Mouse (Mus musculus) urinary bladder, postnatal 4 days (tissue): ENCODE results near the gene Msi1.

ENCODE experiments used
- DNase-seq, 2 experiments: peaks; one replicate each; pipeline ENCODE4 v3.0.0; 2021 to 2022; ENCODE audit warnings: low spot score in 2 of 2

The Msi1 gene

DNA sequence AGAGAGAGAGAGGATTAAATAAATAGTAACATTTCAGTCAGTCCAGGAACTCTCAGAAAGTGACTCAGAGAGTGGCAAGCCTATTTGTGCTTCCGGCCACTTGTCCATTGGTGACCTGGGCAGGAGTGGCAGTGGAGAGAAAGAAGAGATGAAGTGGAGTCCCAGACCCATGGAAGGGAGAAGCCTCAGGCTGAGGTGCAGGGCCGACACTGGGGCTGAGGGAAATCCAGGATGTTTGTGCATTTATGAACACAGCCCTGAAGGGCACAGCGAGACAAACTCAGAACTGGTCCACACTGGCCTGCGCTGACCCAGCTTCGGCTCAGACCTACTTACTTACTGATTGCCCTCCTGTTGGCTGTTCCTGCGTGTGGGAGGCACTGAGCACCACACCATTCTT lies 40.4 kb downstream of the Msi1 start:
- DNase-seq = no peak

DNA sequence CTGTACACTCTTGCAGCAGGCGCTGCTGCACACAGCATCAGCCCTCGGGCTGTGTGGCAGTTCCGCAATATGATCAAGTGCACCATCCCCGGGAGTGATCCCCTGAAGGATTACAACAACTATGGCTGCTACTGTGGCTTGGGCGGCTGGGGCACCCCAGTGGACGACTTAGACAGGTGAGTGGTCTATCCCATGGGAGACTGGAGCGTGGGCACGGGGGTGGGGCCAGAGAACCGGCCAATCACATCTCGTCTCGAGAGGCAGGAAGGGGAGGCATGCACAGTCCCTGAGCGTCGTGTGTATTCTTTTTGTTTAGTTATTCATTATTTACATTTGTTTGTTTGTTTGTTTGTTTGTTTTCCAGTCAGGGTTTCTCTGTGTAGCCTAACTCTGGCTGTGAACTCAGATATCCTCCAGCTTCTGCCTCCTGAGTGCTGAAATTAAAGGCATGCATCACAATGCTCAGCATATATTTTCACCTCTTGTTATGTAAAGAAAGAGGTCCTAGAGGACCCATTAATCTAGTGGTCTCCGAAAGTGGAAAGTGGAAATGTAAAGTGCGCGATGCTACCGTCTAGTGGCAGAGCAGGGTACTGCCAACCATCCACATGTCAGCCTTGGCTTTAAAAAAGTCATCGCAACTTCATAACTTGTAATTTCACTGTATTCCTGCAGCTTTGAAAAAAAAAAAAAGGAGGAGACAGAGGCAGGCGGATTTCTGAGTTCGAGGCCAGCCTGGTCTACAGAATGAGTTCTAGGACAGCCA lies 41.5 kb downstream of the Msi1 start:
- no peak for DNase-seq

DNA sequence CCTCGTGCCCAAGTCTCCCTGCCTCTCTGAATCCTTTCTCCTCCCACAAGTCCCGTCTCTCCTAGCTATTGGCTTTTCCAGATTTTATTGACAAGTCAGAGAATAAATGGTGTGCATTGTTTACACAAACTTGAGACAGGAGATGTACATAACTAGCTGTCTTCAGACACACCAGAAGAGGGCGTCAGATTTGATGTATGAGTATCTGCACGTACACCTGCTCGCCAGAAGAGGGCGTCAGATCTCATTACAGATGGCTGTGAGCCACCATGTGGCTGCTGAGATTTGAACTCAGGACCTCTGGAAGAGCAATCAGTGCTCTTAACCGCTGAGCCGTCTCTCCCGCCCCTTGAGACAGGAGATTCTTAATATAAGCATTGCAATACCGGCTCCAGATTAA lies 43.8 kb downstream of the Msi1 start:
- no peak for DNase-seq

DNA sequence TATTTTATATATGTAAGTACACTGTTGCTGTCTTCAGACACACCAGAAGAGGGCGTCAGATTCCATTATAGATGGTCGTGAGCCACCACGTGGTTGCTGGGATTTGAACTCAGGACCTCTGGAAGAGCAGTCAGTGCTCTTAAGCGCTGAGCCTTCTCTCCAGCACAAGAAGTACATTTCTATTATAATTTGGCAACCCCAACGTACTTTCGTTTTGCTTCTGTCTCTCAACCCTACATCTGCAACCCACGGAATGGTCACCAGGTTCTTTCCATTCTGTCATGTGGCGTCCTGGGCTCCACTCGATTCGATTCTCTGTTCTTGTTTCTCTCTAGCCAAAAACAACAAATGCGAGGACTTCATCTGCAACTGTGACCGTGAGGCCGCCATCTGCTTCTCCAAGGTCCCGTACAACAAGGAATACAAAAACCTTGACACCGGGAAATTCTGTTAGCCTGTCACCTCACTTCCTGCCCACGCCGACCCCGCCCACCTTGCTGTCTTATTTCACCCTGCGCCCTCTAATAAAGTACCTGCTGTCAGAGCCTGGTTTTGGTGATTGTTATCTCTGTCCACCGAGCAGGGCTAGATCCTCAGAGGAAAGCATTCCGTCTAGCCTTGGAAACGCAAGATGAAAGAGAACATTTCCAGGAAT lies 44.9 kb downstream of the Msi1 start:
- no peak for DNase-seq

DNA sequence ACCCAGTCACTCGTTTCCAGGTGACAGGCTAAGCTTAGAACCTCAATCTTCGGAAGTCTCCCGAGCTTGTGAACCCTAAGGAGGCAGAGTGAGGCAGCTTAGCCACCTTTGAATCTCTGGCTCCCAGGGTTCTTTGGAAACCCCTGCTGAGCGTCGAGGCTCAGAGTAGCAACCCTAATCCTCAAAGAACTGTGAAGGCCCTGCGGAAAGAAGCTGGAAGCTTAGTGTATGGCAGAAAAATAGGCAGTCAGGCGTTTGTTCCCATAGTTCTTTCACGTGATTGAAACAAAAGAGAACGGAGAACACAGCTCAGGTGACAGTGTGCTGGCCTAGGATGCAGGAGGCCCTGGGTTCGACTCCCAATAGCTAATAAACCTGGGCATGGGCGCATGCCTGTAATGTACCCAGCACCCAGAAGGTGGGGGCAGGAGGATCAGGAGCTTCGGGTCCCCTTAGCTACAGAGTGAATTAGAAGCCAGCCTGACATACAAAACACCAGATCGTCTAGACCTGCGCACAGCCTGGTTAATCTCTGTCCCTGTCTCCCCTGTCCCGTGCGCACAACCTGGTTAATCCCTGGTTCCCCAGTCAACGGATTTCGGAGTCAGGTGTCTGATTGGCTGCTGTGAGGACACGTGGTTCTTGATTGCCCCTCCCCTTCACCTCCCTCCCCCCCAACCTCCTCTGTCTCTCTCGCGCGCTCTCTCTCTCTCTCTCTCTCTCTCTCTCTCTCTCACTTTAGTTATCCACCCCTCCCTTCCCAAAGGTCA lies 46.1 kb downstream of the Msi1 start:
- no peak for DNase-seq

DNA sequence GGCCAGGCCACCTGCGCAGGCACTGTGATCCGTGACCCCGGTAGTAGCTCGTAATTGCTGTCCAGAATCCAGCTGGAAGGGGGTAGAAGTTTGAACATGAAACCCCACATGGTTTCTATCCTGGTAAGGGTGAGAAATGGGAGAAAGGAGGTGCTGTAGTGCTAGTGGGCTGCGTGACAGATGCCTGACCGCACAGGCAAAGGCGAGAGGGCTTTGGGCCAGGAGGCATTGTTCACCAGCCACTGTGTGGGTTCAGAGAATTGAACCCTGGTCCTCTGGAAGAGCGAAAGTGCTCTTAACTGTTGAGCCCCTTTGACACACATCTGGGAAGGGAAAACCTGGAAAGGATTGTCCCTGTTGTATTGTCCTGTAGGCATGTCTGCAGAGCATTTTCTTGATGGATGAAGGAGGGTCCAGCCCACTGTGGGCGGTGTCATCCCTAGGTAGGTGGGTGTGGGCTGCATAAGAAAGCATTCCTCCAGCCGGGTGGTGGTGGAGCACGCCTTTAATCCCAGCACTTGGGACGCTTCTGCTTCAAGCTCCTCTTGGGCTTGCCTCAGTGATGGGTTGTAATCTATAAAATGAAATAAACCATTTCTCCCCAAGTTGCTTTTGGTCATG lies 46.8 kb downstream of the Msi1 start:
- DNase-seq = no peak

DNA sequence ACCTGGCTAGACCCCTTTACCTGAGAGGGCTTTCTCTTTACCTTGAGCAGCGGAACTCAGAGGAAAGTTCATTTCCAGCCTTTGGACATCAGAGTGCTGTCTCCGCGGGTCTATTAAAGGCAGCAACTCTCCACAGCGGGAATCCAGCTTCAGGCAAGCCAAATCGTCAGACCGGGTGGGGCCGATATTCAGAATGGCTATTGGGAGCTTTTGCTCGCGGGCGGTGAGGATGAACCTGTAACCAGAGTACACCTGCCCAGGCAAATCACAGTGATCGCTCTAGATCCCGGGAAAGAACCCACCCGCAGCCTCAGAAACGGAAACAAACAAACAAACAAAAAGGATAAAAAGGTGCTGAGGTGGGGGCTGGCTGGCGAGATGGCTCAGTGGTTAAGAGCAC lies 50.2 kb downstream of the Msi1 start:
- DNase-seq = no peak

DNA sequence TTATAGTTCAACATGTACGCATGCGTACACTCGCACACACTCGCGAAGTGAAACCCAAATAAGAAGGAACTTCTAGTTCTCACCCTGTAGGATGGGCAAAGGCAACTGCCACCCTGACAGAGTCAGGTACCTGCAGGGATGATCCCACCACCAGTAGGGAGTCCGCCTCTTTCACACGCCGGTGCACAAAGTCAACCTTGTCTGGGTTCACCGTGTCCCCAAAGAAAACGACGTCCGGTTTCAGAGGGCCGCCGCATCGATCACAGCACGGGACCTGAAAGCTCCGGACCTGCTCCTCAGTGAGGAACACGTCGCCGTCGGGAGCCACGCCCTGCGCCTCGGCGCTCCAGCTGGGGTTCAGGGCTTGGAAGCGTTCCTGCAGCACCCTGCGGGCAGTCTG lies 50.7 kb downstream of the Msi1 start:
- DNase-seq = no peak

DNA sequence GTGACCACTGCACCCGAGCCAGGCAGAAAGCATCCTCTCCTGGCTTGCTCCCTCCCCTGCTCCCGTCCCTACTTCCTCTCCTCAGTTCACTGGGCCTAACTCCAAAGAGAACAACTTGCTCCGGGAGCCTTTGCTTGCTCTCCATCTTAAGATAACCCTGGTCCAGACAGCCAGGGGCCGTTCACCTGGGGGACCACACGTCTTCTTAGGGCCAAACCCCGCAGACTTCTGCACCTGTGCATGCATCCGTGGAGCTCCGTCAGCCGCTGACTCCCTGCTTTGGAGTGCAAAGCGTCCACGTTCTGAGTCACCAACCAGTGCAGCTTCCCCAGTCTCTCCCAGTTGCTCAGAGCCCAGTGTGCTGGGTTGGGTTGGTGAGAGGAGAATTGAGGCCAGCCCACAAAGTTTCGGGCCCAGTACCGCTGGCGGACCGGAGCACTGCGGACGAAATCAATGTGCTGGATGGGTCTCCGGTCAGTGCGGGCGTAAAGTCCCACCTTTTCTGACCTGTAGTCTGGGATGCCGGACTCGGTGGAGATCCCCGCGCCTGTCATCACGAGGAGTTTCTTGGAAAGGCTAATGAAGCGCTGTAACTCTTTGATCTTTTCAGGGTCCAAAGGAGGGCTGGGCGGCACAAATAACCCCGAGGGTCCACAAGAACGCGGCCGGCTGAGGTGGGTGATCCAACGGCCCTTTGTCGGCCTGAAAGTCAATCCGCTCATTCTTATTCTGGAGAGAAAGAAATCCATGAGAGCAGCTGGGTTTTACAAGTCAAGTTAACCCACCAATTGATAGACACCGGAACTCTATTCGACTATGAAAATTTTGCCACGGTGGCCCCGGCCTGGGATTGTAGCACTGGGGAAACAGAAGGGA lies 53.2 kb downstream of the Msi1 start:
- DNase-seq = no peak

DNA sequence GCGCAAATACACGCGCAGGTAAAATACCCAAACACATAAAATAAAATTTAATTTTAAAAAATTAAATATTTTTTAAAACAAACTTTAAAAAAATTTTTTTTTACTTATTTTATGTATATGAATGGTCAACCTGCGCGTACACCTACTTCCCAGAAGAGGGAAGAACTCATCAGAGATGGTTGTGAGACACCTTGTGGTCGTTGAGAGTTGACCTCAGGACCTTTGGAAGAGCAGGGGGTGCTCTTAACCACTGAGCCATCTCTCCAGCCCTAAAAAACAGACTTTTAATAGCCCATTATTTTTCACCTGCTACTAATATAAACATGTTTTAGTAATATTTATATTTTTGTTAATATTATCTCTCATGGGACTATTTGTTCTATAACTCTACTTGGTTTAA lies 54.0 kb downstream of the Msi1 start:
- no peak for DNase-seq

DNA sequence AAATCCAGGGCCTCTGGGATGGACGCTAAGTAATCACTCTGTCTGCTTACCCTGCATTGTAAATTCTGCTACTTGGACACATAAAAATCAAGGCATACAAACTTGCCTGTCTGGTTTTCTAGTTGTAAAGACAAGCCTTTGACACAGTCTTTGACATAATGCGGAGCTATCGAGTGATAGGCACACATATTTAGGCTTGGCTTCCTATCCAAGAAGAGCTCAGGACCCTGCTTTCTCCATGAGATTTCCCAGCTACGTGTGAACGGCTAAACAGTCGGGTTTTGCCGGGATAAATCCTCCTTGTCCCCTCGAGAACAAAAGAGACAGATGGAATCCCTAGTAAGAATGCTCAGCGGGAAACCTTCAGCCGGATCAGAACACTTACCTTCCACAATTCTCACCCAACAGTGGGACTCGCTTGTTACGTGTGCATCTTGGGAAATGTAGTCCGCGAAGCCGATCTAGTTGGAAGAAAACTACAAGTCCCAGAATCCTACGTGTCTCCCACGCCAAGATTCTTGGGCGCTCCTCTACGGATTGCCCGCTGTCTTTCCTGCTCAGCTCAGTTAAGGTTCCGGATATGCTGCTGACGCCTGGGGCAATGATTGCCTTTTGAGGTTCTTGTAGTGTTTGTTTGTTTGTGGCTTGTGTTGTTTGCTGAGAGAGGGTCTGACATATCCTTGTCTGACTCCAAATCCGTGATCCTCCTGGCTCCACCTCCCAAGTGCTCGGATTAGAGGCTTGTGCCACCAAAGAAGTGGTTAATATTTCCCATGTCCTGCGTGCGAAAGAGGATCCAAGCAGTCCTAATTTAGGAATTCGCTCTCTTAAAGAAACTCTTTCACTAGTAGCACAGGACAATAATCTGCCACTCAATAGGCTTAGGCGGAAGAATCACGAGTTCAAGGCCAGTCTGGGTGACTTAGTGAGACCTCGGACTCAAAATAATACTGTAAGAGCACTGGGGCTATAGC lies 54.8 kb downstream of the Msi1 start, which contains the start of gene Sirt4:
TSS of gene Sirt4 (minus strand) at position 779 of the 974 bp plus-strand sequence.
- peak in 1 of 2 experiments; percentile 71 for DNase-seq

DNA sequence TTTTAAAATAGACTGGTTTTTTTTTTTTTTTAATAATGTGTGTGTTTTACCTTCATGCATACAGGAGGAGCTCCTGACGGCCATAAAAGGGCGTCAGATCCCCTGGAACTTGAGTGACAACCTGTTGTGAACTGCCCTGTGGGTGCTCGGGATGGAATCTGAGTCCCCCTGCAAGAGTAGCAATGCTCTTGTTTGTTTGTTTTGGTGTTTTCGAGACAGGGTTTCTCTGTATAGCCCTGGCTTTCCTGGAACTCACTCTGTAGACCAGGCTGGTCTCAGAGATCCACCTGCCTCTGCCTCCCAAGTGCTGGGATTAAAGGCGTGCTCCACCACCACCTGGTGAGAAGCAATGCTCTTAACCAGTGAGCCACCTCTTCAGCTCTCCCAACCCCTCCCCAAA lies 55.6 kb downstream of the Msi1 start:
- DNase-seq = no peak

DNA sequence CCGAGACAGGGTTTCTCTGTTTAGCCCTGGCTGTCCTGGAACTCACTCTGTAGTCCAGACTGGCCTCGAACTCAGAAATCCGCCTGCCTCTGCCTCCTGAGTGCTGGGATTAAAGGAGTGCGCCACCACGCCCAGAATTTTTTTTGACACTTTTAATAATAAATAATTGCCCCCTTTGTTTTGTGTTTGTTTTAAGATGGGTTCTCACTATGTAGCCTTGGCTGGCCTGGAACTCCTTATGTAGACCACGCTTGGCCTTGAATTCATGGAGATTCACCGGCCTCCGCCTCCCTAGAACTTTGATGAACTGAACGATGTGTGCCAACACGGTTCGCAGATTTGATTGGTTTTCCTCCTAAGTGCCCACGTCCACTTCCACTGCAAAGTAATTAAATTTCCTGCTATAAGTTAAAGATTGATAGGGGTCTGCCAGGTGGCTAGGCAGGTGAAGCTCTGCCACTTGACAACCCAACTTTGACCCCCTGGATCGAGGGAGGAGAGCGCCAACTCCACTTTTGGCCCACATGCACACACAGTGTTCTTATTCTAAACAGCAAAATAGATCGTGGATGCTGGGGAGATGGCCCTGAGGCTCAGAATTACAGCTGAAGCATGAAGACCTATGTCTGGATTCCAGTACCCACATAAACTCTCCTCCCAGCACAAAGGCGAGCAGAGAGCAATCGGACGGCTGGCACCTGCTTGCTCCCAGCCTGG lies 56.2 kb downstream of the Msi1 start:
- no peak for DNase-seq

DNA sequence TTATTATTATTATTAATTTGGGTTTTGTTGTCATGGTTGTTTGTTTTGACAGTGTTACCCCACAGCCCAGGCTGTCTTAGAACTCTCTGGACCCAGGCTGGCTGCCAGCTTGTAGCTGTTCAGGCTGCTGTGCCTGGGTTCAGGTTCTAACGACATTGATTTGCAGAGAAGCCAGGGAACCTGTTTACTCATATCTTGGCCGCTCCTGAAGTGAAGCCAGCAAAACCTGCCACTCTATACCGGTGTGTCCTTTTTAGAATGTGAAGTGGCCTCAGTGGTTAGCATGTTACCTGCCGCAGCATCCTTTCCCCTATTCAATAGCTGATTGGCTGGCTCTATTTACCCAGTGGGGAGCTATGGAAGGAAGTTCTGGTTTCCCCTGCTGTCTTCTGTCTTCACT lies 57.3 kb downstream of the Msi1 start:
- DNase-seq = no peak

DNA sequence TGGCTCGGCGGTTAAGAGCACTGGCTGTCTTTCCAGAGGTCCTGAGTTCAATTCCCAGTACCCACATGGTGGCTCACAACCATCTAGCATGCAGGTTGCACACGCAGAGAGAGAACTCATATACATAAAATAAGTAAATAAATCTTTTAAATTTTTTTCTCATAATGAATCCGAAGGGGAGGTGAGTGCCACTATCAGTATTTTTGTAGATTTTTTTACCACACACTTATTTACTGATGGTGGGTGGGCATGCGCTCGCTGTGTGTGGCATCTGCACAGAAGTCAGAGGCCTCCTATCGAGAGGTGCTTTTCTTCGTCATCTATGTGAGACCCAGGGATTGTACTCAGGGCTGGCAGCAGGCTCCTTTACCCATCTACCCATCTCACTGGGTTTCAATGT lies 58.0 kb downstream of the Msi1 start:
- DNase-seq = no peak

DNA sequence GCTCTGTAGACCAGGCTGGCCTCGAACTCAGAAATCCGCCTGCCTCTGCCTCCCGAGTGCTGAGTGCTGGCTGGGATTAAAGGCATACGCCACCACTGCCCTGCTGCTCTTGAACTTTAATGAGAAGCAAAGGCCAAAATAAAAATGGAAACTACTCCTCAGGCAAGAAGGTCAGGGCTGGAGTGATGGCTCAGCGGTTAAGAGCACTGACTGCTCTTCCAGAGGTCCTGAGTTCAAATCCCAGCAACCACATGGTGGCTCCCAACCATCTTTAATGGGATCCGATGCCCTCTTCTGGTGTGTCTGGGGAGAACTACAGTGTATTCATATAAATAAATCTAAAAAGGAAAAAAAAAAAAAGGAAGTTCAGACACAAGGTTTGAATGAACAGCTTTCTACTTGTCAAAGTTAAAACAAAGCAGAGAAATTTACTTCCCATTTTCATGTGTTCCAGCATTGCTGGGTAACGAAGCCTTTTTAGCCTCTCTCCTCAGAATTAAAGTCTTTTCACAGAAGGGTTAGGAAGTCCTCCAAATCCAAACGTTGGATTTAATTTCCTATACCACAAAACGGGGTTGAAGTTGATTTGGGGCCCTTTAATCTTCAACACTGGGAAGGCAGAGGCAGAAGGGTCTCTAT lies 58.7 kb downstream of the Msi1 start:
- DNase-seq = no peak

DNA sequence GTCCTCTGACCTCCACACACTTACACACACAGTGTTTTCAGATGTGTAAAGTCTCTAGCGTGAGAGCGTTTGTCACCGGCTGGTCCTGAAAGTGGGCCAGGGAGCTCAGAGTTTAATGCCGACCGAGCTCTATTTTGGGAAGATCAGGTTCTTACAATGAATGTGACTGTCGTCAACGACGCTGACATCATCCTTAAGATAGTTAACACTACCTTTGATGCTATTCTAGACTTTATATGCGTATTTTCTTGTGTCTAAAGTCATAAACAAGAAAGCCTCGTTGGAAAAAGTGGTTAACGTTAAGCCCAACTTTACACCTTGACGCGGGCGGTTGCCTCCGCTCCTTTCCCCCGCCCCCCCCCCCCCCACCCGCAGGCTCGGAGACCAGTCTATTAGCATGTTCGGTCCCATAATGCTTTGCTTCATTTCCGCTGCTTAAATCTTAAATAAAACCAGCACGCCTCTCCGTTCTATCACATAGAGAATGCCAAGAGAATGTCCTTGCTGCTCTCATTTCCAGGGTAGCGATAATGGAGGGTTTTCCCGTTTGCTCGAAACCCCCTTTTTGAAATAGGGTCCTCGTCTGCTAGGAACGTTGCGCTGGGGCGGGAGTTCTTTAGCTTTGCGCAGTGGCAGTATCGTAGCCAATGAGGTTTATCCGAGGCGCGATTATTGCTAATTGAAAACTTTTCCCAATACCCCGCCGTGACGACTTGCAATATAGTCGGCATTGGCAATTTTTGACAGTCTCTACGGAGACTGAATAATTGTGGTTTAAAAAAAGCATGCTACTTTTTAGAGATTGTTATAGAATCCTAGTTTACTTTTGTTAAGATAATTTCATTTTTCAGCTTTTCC lies 59.7 kb downstream of the Msi1 start:
- peak; percentile 73 for DNase-seq
